Mouse (Mus musculus): ENCODE results near the gene Flywch1.
"Not testable (repeated sequence)": the region's sequence is repeated elsewhere in the genome, so short reads cannot be mapped to it uniquely, and the experiment has no call there.

Gene Flywch1

GRCm38 (mm10) chr17:23783352-23783751, 11.9 kb upstream of the Flywch1 start:
- DNase-seq (ENCODE audit: extremely low read depth, insufficient read length, low spot score) = no peak

GRCm38 (mm10) chr17:23778447-23778846, 7.0 kb upstream of the Flywch1 start:
- no peak for DNase-seq (ENCODE audit: extremely low read depth, insufficient read length, low spot score)

- no peak for DNase-seq (ENCODE audit: extremely low read depth, insufficient read length, low spot score)
Observed at GRCm38 (mm10) chr17:23777141-23777540, 5.7 kb upstream of the Flywch1 start.

GRCm38 (mm10) chr17:23776216-23776615, 4.8 kb upstream of the Flywch1 start:
- DNase-seq (ENCODE audit: extremely low read depth, insufficient read length, low spot score) = no peak

GRCm38 (mm10) chr17:23774090-23774489, 2.7 kb upstream of the Flywch1 start:
- peak; percentile 67 for DNase-seq (ENCODE audit: extremely low read depth, insufficient read length, low spot score)

GRCm38 (mm10) chr17:23773676-23774075, 2.3 kb upstream of the Flywch1 start:
- DNase-seq (ENCODE audit: extremely low read depth, insufficient read length, low spot score) = no peak

- DNase-seq (ENCODE audit: extremely low read depth, insufficient read length, low spot score) = not testable (repeated sequence)
Observed at GRCm38 (mm10) chr17:23772219-23772556, 786 bp upstream of the Flywch1 start.

GRCm38 (mm10) chr17:23770896-23771283, 512 bp downstream of the Flywch1 start:
- no peak for DNase-seq (ENCODE audit: extremely low read depth, insufficient read length, low spot score)

GRCm38 (mm10) chr17:23770493-23770892, 909 bp downstream of the Flywch1 start:
- DNase-seq (ENCODE audit: extremely low read depth, insufficient read length, low spot score) = no peak

- no peak for DNase-seq (ENCODE audit: extremely low read depth, insufficient read length, low spot score)
Observed at GRCm38 (mm10) chr17:23762976-23763375, 8.4 kb downstream of the Flywch1 start.

GRCm38 (mm10) chr17:23761155-23761554, 10.2 kb downstream of the Flywch1 start:
- DNase-seq (ENCODE audit: extremely low read depth, insufficient read length, low spot score) = no peak

- DNase-seq (ENCODE audit: extremely low read depth, insufficient read length, low spot score) = no peak
Observed at GRCm38 (mm10) chr17:23760231-23760630, 11.2 kb downstream of the Flywch1 start.

- no peak for DNase-seq (ENCODE audit: extremely low read depth, insufficient read length, low spot score)
Observed at GRCm38 (mm10) chr17:23758801-23759200, 12.6 kb downstream of the Flywch1 start.

GRCm38 (mm10) chr17:23757581-23757980, 13.8 kb downstream of the Flywch1 start:
- peak; percentile 63 for DNase-seq (ENCODE audit: extremely low read depth, insufficient read length, low spot score)

GRCm38 (mm10) chr17:23755689-23756088, 15.7 kb downstream of the Flywch1 start:
- no peak for DNase-seq (ENCODE audit: extremely low read depth, insufficient read length, low spot score)

- DNase-seq (ENCODE audit: extremely low read depth, insufficient read length, low spot score) = no peak
Observed at GRCm38 (mm10) chr17:23749400-23750191, 21.8 kb downstream of the Flywch1 start.

- DNase-seq (ENCODE audit: extremely low read depth, insufficient read length, low spot score) = peak; percentile 57
Observed at GRCm38 (mm10) chr17:23748631-23749391, 22.6 kb downstream of the Flywch1 start.

GRCm38 (mm10) chr17:23748026-23748425, 23.4 kb downstream of the Flywch1 start:
- DNase-seq (ENCODE audit: extremely low read depth, insufficient read length, low spot score) = no peak

GRCm38 (mm10) chr17:23747471-23747870, 23.9 kb downstream of the Flywch1 start:
- no peak for DNase-seq (ENCODE audit: extremely low read depth, insufficient read length, low spot score)

- DNase-seq (ENCODE audit: extremely low read depth, insufficient read length, low spot score) = no peak
Observed at GRCm38 (mm10) chr17:23746767-23747166, 24.6 kb downstream of the Flywch1 start.

- no peak for DNase-seq (ENCODE audit: extremely low read depth, insufficient read length, low spot score)
Observed at GRCm38 (mm10) chr17:23746311-23746710, 25.1 kb downstream of the Flywch1 start.
